ENCODE assay signal across 15 mouse cellular contexts in genomic region chr14:118787621-118788020, GRCm38 (mm10). TPM values are rescaled to one million over a fixed set of nuclear protein-coding genes. Genes with fewer than 3 reads are reported as not detected.
DNase-seq lines count a peak whose midpoint lies in the region; ATAC-seq and TF ChIP-seq lines count a peak whose summit lies in the region.
"Had no signal": no experiment of that assay in that cellular context is flagged by ENCODE, and none has a peak within 500 bp of the region (broad histone marks: within the 10 kb centered on the region; RNA-seq: fewer than 3 reads in every experiment).

Gene Cldn10, plus strand, starts transcription at chr14:118787908.

- no peak within 1 kb of the TSS for H3K27ac ChIP-seq in intestine, embryonic 14.5 days (ENCODE audit: low read depth)
- no peak within 1 kb of the TSS for H3K27ac ChIP-seq in intestine, postnatal 0 days (ENCODE audit: low read depth, low read length)
- H3K27ac ChIP-seq in left cerebral cortex, adult 2 months = no peak within 1 kb of the TSS
- no peak within 1 kb of the TSS for H3K27ac ChIP-seq in cortical plate, adult 2 months (ENCODE audit: insufficient read depth, low read length)
- H3K27ac ChIP-seq: forebrain, embryonic 10.5 days had no signal

- ATAC-seq in intestine, embryonic 14.5 days (replicated peaks; ENCODE audit: low FRiP score, low TSS enrichment, low read depth) = no peak
- no peak for ATAC-seq in intestine, postnatal 0 days

- intact Hi-C loops in left cerebral cortex, adult 2 months (cut with DNase I) = no loop called here

- DNase-seq in intestine, embryonic 14.5 days (ENCODE audit: low spot score) = no peak
- DNase-seq in left cerebral cortex, adult 2 months (ENCODE audit: extremely low spot score in 1 of 2, low spot score in 2 of 2) = no peak
- no peak for DNase-seq in left cerebral cortex, adult 9 months (ENCODE audit: low spot score in 2 of 2)
- no peak for DNase-seq in layer of hippocampus, postnatal 25 days (ENCODE audit: extremely low spot score in 1 of 2, low spot score in 1 of 2)
- no peak for DNase-seq in heart, postnatal 4 days
- no peak for DNase-seq in gastrocnemius, postnatal 4 days (ENCODE audit: low spot score in 2 of 2)
- DNase-seq: adrenal gland, postnatal 36 days; B cell, adult 2 months; heart, postnatal 36 days; liver; thymus, adult 2 months had no signal

- TF ChIP-seq POLR2A in cortical plate, adult 2 months (IDR thresholded peaks at IDR 0.05; ENCODE audit: extremely low read depth, insufficient read depth, low read length) = no peak

- WGBS in intestine, embryonic 14.5 days = 82% methylated on average over 4 of the region's 4 CpGs
- WGBS in intestine, postnatal 0 days = 76% methylated on average over 4 of the region's 4 CpGs

- no peak within 1 kb of the TSS for H3K4me2 ChIP-seq in intestine, embryonic 14.5 days (ENCODE audit: low read length)
- no peak within 1 kb of the TSS for H3K4me2 ChIP-seq in intestine, postnatal 0 days (replicated peaks; ENCODE audit: low read depth)

- H3K27me3 ChIP-seq in intestine, embryonic 14.5 days (replicated peaks; ENCODE audit: control insufficient read depth, insufficient read depth, low read length) = no peaks in the 10 kb centered on the region
- H3K27me3 ChIP-seq in intestine, postnatal 0 days (replicated peaks; ENCODE audit: control insufficient read depth, insufficient read depth, low read length) = no peaks in the 10 kb centered on the region

- H3K4me3 ChIP-seq in intestine, embryonic 14.5 days (ENCODE audit: low read depth, low read length) = no peak within 1 kb of the TSS
- H3K4me3 ChIP-seq in intestine, postnatal 0 days (ENCODE audit: low read depth, low read length) = no peak within 1 kb of the TSS
- no peak within 1 kb of the TSS for H3K4me3 ChIP-seq in left cerebral cortex, adult 2 months
- no peak within 1 kb of the TSS for H3K4me3 ChIP-seq in cortical plate, adult 2 months (ENCODE audit: insufficient read depth, low read length)
- H3K4me3 ChIP-seq: forebrain, embryonic 10.5 days had no signal

- H3K36me3 ChIP-seq in intestine, embryonic 14.5 days (ENCODE audit: control insufficient read depth, insufficient read depth, low read length) = no peaks in the 10 kb centered on the region
- no peaks in the 10 kb centered on the region for H3K36me3 ChIP-seq in intestine, postnatal 0 days (ENCODE audit: control insufficient read depth, insufficient read depth)
- H3K36me3 ChIP-seq: forebrain, embryonic 10.5 days had no signal

- no peaks in the 10 kb centered on the region for H3K9me3 ChIP-seq in intestine, embryonic 14.5 days (ENCODE audit: control insufficient read depth, low read length)
- no peaks in the 10 kb centered on the region for H3K9me3 ChIP-seq in intestine, postnatal 0 days (ENCODE audit: control insufficient read depth)
- H3K9me3 ChIP-seq: forebrain, embryonic 10.5 days; G1E had no signal

- no peak for TF ChIP-seq CTCF in intestine, postnatal 0 days (IDR thresholded peaks at IDR 0.05; ENCODE audit: low read depth)
- no peak for TF ChIP-seq CTCF in left cerebral cortex, adult 2 months (IDR thresholded peaks at IDR 0.05)
- no peak for TF ChIP-seq CTCF in cortical plate, adult 2 months (IDR thresholded peaks at IDR 0.05; ENCODE audit: extremely low read depth, insufficient read depth, low read length)

- H3K9ac ChIP-seq in intestine, embryonic 14.5 days (ENCODE audit: low read length) = no peak within 1 kb of the TSS
- no peak within 1 kb of the TSS for H3K9ac ChIP-seq in intestine, postnatal 0 days (ENCODE audit: low read depth, low read length)

- no peaks in the 10 kb centered on the region for H3K4me1 ChIP-seq in intestine, embryonic 14.5 days (replicated peaks; ENCODE audit: control insufficient read depth, insufficient read depth, low read length)
- H3K4me1 ChIP-seq in intestine, postnatal 0 days (replicated peaks; ENCODE audit: control insufficient read depth, insufficient read depth, low read length) = no peaks in the 10 kb centered on the region
- no peaks in the 10 kb centered on the region for H3K4me1 ChIP-seq in cortical plate, adult 2 months (ENCODE audit: control insufficient read depth, insufficient read depth, low read length)

RNA-seq across cellular contexts. Expression of gene Cldn10, which starts in this region (rescaled TPM):
- polyA plus RNA-seq in intestine, embryonic 14.5 days (2014; fragmentation: Nextera tagmentation; extraction: Ambion mirVana) = 0.93 and 14.2 TPM in 2 replicates
- polyA plus RNA-seq in intestine, postnatal 0 days (2015; fragmentation: Nextera tagmentation; extraction: Ambion mirVana) = 1.5 and 1.7 TPM in 2 replicates
- total RNA-seq in left cerebral cortex, adult 2 months (2021) = 10 to 100 TPM; 25.8 to 25.9 TPM
- 34.9 and 36.4 TPM in 2 replicates for polyA plus RNA-seq in cortical plate, adult 2 months (2012; rRNA removed)
- total RNA-seq in layer of hippocampus, postnatal 25 days (2021) = 10 to 100 TPM; 32.4 to 34.3 TPM
- under 1 TPM; 0.23 to 0.24 TPM for total RNA-seq in heart, postnatal 4 days (2021)
- total RNA-seq in gastrocnemius, postnatal 4 days (2021) = under 1 TPM in 1 of 2 experiments, not detected in 1; 0.25 TPM
- polyA plus RNA-seq: G1E had no signal

Comparison
In these comparisons a context has a peak if more than half of its experiments do, and no peak if none do; other contexts are left out.
1. RNA of gene Cldn10 (total RNA-seq): 32.4 to 34.3 TPM in layer of hippocampus, postnatal 25 days and 25.8 to 25.9 TPM in left cerebral cortex, adult 2 months; 0.25 TPM in gastrocnemius, postnatal 4 days and 0.23 to 0.24 TPM in heart, postnatal 4 days; every median in the first group is over 10 times any median in the second.